12 mouse cellular contexts compared by ENCODE assay signal in the genomic region with DNA sequence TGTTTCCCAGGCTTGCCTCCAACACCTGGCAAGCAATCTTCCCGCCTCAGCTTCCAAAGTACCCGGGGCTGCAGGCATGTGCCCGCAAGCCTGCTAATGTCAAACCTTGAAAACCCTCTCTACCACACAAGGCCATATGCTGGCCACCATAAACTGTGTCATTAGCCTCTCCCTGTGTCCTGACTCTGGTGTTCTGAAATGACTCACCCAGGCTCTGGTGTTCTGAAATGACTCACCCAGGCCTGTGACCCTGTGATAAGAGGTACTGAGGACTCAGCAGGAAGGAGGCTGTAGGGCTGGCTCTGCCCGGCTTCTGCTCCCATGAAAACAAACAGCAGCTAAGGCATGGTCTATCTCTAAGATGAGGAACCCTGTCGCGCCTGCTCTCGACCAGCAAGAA. TPM values are rescaled to one million over a fixed set of nuclear protein-coding genes. Genes with fewer than 3 reads are reported as not detected.
A peak's percentile ranks its signal among the peaks of the same experiment; 100 is the strongest.
DNase-seq lines count a peak whose midpoint lies in the region; ATAC-seq lines count a peak whose summit lies in the region.
"Had no signal": no experiment of that assay in that cellular context is flagged by ENCODE, and none has a peak within 500 bp of the region (broad histone marks: within the 10 kb centered on the region; RNA-seq: fewer than 3 reads in every experiment).

No protein-coding gene starts in this region.

- intact Hi-C loops in heart, postnatal 36 days (cut with DNase I): no loop called here

- peaks cover 4% of the 10 kb centered on the region for H3K36me3 ChIP-seq in heart, embryonic 12.5 days
- peaks cover 17% of the 10 kb centered on the region; the same call in 1 of the 2 replicates for H3K36me3 ChIP-seq in kidney, embryonic 15.5 days

- DNase-seq in heart, postnatal 36 days: no peak
- peak; percentile 81 for DNase-seq in MEL-GATA-1-ER (ENCODE audit: extremely low read depth, low read depth)
- peak; percentile 48 for DNase-seq in induced T-regulatory cell, adult 2 months (ENCODE audit: low read depth)
- DNase-seq in kidney, postnatal 10 days: no peak
- no peak for DNase-seq in urinary bladder, adult 18-20 months (ENCODE audit: low spot score in 2 of 2)
- DNase-seq: gastrocnemius, postnatal 25 days; kidney, adult 11 months had no signal

- ATAC-seq in heart, embryonic 12.5 days (ENCODE audit: insufficient number of reproducible peaks, low FRiP score): peak; percentile 94
- peak; percentile 100 for ATAC-seq in megakaryocyte-erythroid progenitor cell, adult 5-6 weeks (replicated peaks; ENCODE audit: low FRiP score, low TSS enrichment, poor library complexity, severe bottlenecking)
- ATAC-seq in kidney, embryonic 15.5 days (replicated peaks; ENCODE audit: low FRiP score): no peak

- WGBS in heart, embryonic 12.5 days: 60% methylated on average over 7 of the region's 7 CpGs
- 91% methylated on average over 7 of the region's 7 CpGs for WGBS in kidney, embryonic 15.5 days

- peaks cover 41% of the 10 kb centered on the region for H3K4me1 ChIP-seq in heart, embryonic 12.5 days (replicated peaks)
- H3K4me1 ChIP-seq in kidney, embryonic 15.5 days: no peaks in the 10 kb centered on the region
- H3K4me1 ChIP-seq: embryonic facial prominence, embryonic 15.5 days; midbrain, embryonic 12.5 days had no signal

- H3K9ac ChIP-seq in heart, embryonic 12.5 days: no peak overlapping the region
- no peak overlapping the region for H3K9ac ChIP-seq in kidney, embryonic 15.5 days
- H3K9ac ChIP-seq: embryonic facial prominence, embryonic 15.5 days; midbrain, embryonic 12.5 days had no signal

- H3K27me3 ChIP-seq in heart, embryonic 12.5 days (replicated peaks): no peaks in the 10 kb centered on the region
- H3K27me3 ChIP-seq in kidney, embryonic 15.5 days: no peaks in the 10 kb centered on the region
- H3K27me3 ChIP-seq: embryonic facial prominence, embryonic 15.5 days; midbrain, embryonic 12.5 days had no signal

- peaks cover 5% of the 10 kb centered on the region; the same call in 1 of the 2 replicates for H3K9me3 ChIP-seq in heart, embryonic 12.5 days (replicated peaks)
- H3K9me3 ChIP-seq in kidney, embryonic 15.5 days (replicated peaks): no peaks in the 10 kb centered on the region
- H3K9me3 ChIP-seq: embryonic facial prominence, embryonic 15.5 days; midbrain, embryonic 12.5 days had no signal

- H3K4me3 ChIP-seq in heart, embryonic 12.5 days: no peak overlapping the region
- no peak overlapping the region for H3K4me3 ChIP-seq in kidney, embryonic 15.5 days (replicated peaks)
- H3K4me3 ChIP-seq: embryonic facial prominence, embryonic 15.5 days; midbrain, embryonic 12.5 days had no signal

- no peak overlapping the region for H3K4me2 ChIP-seq in heart, embryonic 12.5 days
- no peak overlapping the region for H3K4me2 ChIP-seq in kidney, embryonic 15.5 days
- H3K4me2 ChIP-seq: embryonic facial prominence, embryonic 15.5 days; midbrain, embryonic 12.5 days had no signal

- no peak overlapping the region for H3K27ac ChIP-seq in heart, embryonic 12.5 days (ENCODE audit: poor library complexity, severe bottlenecking)
- no peak overlapping the region for H3K27ac ChIP-seq in kidney, embryonic 15.5 days
- H3K27ac ChIP-seq: embryonic facial prominence, embryonic 15.5 days; midbrain, embryonic 12.5 days had no signal

RNA-seq across cellular contexts. Expression of a gene that starts 13.3 kb away (rescaled TPM):
- polyA plus RNA-seq in heart, embryonic 12.5 days (2016; fragmentation: Nextera tagmentation; extraction: Ambion mirVana): 126 and 127 TPM in 2 replicates
- total RNA-seq in heart, postnatal 36 days (2021): 10 to 100 TPM; 74.6 to 79.7 TPM
- not detected in 2 replicates for total RNA-seq in megakaryocyte-erythroid progenitor cell, adult 5-6 weeks (2014; fragmentation: Nextera tagmentation)
- total RNA-seq in megakaryocyte-erythroid progenitor cell, adult 5-6 weeks (2017): 0.14 and 0.38 TPM in 2 replicates
- polyA plus RNA-seq in kidney, embryonic 15.5 days (2015; fragmentation: Nextera tagmentation; extraction: Ambion mirVana): 120 and 121 TPM in 2 replicates

RNA-seq across cellular contexts. Expression of a gene that starts 42.6 kb away (rescaled TPM):
- polyA plus RNA-seq in heart, embryonic 12.5 days (2016; fragmentation: Nextera tagmentation; extraction: Ambion mirVana): 28.8 and 29.0 TPM in 2 replicates
- total RNA-seq in heart, postnatal 36 days (2021): 10 to 100 TPM; 27.3 to 29.8 TPM
- total RNA-seq in megakaryocyte-erythroid progenitor cell, adult 5-6 weeks (2014; fragmentation: Nextera tagmentation): 19.7 and 28.0 TPM in 2 replicates
- 68.8 and 85.7 TPM in 2 replicates for total RNA-seq in megakaryocyte-erythroid progenitor cell, adult 5-6 weeks (2017)
- 35.2 and 38.5 TPM in 2 replicates for polyA plus RNA-seq in kidney, embryonic 15.5 days (2015; fragmentation: Nextera tagmentation; extraction: Ambion mirVana)

Comparison
In these comparisons a context has a peak if more than half of its experiments do, and no peak if none do; other contexts are left out.
1. DNase-seq: peak in MEL-GATA-1-ER (single experiment) and induced T-regulatory cell, adult 2 months (single experiment); none in heart, postnatal 36 days (0 of 2), kidney, postnatal 10 days (single experiment) and urinary bladder, adult 18-20 months (0 of 2).
2. RNA of a gene that starts 13.3 kb away (total RNA-seq): 74.6 to 79.7 TPM in heart, postnatal 36 days; 0.14 to 0.38 TPM in megakaryocyte-erythroid progenitor cell, adult 5-6 weeks; every median in the first group is over 10 times any median in the second.